Mouse (Mus musculus): ENCODE results near the gene Ilk. TPM values are rescaled to one million over a fixed set of nuclear protein-coding genes. Genes with fewer than 3 reads are reported as not detected.

Gene Ilk
- polyA plus RNA-seq, 1 experiment = 44.0 TPM

DNA sequence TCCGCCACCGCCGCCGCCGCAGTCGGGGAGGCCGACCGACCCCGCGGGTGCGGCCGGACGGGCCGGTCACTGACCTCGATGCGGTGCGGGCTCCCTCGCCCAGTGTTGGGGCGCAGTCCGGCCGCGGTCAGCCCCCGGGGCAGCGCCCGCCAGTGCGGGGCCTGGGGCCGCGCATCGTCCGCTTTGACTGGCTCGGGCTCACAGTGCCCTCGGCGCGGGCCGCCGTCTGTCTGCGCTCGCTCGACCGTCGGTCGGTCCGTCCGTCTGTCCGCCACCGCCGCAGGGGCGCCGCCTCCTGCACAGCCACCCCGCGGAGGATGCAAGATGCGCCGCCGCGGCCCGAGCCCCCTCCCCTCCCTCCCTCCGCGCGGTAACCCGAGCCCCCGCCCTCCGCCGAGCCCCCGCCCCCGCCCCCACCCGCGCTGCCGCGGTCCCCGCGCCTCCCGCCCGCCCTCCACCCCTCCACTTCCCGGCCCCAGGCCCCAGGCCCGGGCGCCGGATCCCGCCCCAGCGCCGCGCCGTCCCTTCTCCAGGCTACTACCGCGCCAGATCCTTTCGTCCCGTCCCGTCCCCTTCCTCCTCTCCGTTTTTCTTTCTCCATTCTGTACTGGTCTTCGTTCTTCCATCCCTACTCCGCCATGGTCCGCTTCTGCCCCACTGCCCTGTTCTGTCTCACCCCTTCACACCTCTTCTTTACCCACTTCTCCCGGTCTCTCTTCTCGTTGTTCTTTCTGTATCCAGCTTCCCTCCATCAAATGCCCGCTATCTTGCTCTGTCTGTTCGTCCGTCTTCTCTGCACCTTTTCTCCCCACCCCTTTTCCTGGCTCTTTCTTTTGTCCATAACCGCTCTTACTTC is 51.1 kb downstream of the Ilk start, which contains the start of gene Dchs1:
Gene Dchs1 (minus strand): TSS at position 370 of the 856 bp plus-strand sequence.
- no peak for TF ChIP-seq CTCF (IDR thresholded peaks at IDR 0.05; ENCODE audit: control insufficient read depth, insufficient read depth, insufficient replicate concordance, low read depth, low read length)
- TF ChIP-seq POLR2A (IDR thresholded peaks at IDR 0.05; ENCODE audit: control insufficient read depth, low read depth, low read length) = no peak
- no peak within 1 kb of the TSS for H3K27ac ChIP-seq (ENCODE audit: control insufficient read depth, insufficient read depth, low read depth, low read length)
- H3K36me3 ChIP-seq (ENCODE audit: control insufficient read depth, insufficient read depth, low read length) = no peaks in the 10 kb centered on the region
- H3K27me3 ChIP-seq (ENCODE audit: control insufficient read depth, insufficient read depth, low read length) = peaks cover 4% of the 10 kb centered on the region; the same call in 1 of the 2 replicates
- peaks cover 10% of the 10 kb centered on the region for H3K4me1 ChIP-seq (ENCODE audit: control insufficient read depth, insufficient read depth, low read length)
- H3K4me3 ChIP-seq (ENCODE audit: control insufficient read depth, low read depth, low read length) = peak within 1 kb of the TSS; percentile 83

GRCm38 (mm10) chr7:105791147-105791546 is 54.8 kb downstream of the Ilk start:
- H3K36me3 ChIP-seq (ENCODE audit: control insufficient read depth, insufficient read depth, low read length) = no peaks in the 10 kb centered on the region
- no peak overlapping the region for H3K4me3 ChIP-seq (ENCODE audit: control insufficient read depth, low read depth, low read length)
- no peak overlapping the region for H3K27ac ChIP-seq (ENCODE audit: control insufficient read depth, insufficient read depth, low read depth, low read length)
- TF ChIP-seq CTCF (IDR thresholded peaks at IDR 0.05; ENCODE audit: control insufficient read depth, insufficient read depth, insufficient replicate concordance, low read depth, low read length) (no peak), POLR2A (IDR thresholded peaks at IDR 0.05; ENCODE audit: control insufficient read depth, low read depth, low read length) (no peak)
- peaks cover 10% of the 10 kb centered on the region for H3K4me1 ChIP-seq (ENCODE audit: control insufficient read depth, insufficient read depth, low read length)
- H3K27me3 ChIP-seq (ENCODE audit: control insufficient read depth, insufficient read depth, low read length) = peaks cover 4% of the 10 kb centered on the region; the same call in 1 of the 2 replicates

Other genes with a start within 250 kb of the Ilk start
- 3.9 and 4.0 TPM in 2 replicates for gene Smpd1, start 182.2 kb upstream of the Ilk start, polyA plus RNA-seq (2012; rRNA removed)
- 33.9 and 37.4 TPM in 2 replicates for gene Apbb1, start 154.9 kb upstream of the Ilk start, polyA plus RNA-seq (2012; rRNA removed)
- gene Hpx, start 136.5 kb upstream of the Ilk start, polyA plus RNA-seq (2012; rRNA removed) = 0.30 and 0.36 TPM in 2 replicates
- 4.6 and 5.1 TPM in 2 replicates for gene Trim3, start 103.0 kb upstream of the Ilk start, polyA plus RNA-seq (2012; rRNA removed)
- gene Timm10b, start 96.5 kb upstream of the Ilk start, polyA plus RNA-seq (2012; rRNA removed) = 73.6 and 76.1 TPM in 2 replicates
- 12.4 and 12.5 TPM in 2 replicates for gene Arfip2, start 96.2 kb upstream of the Ilk start, polyA plus RNA-seq (2012; rRNA removed)
- 52.1 and 76.2 TPM in 2 replicates for gene Gm45799, start 96.0 kb upstream of the Ilk start, polyA plus RNA-seq (2012; rRNA removed)
- gene Dnhd1, start 85.8 kb upstream of the Ilk start, polyA plus RNA-seq (2012; rRNA removed) = 31.7 and 31.9 TPM in 2 replicates
- gene Rrp8, start 793 bp downstream of the Ilk start, polyA plus RNA-seq (2012; rRNA removed) = 2.1 and 2.4 TPM in 2 replicates
- 472 and 503 TPM in 2 replicates for gene Taf10, start 7.8 kb downstream of the Ilk start, polyA plus RNA-seq (2012; rRNA removed)
- 9.9 and 10.5 TPM in 2 replicates for gene Tpp1, start 15.6 kb downstream of the Ilk start, polyA plus RNA-seq (2012; rRNA removed)
- 3.2 and 5.5 TPM in 2 replicates for gene Dchs1, start 51.1 kb downstream of the Ilk start, polyA plus RNA-seq (2012; rRNA removed)
- 73.3 and 97.2 TPM in 2 replicates for gene Mrpl17, start 74.5 kb downstream of the Ilk start, polyA plus RNA-seq (2012; rRNA removed)
- 0.26 TPM in 1 of 2 replicates, not detected in the other for gene Gm4070, start 217.4 kb downstream of the Ilk start, polyA plus RNA-seq (2012; rRNA removed)

Measured in testis, adult 2 months (tissue).